Mouse (Mus musculus): ENCODE measurements around the gene Strip1. TPM values are rescaled to one million over a fixed set of nuclear protein-coding genes. Genes with fewer than 3 reads are reported as not detected.
A peak's percentile ranks its signal among the peaks of the same experiment; 100 is the strongest.

Gene Strip1
- polyA plus RNA-seq, 1 experiment from 2014 or later = 89.6 TPM

DNA sequence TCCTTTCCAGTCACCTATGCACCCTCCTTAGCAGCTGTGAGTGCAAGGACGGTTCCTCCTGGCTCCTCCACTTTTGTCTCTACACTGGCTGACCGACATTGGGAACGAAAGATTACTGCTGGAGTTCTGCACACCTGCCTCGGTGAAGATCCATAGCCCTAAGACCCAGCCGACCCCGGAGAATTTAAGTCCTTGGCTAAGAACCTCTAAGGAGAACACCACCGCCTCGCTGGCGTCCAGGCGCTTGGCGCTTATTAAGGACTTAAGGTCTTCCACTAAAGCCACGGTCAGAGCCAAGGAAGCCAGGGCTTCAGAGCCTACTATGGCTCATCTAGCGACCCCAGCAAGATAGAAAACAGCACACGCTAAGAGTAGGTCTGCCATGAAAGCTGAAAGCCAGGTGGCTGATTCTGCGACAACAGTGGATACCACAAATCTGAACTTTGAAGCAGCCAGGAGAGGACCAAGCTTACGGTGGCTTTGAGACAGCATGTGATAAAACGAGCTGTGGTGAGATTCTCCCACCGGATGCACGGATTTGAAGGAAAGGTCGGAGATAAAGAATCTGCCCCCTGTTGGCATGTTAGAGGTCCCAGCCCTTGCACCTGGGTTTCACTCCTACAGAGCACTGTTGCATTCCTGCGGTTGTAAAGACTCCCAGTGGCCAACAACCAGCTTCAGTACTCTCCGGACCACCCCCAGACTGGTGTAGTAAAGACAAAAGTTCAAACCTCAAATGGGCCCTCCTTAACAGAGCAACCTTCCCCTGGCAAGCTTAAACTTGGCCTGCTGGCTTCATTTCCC, 33.7 kb downstream of the Strip1 start:
- Histone ChIP-seq H3K9me3 (no peaks in the 10 kb centered on the region), H3K27ac (no peak overlapping the region), H3K27me3 (ENCODE audit: insufficient read depth, poor library complexity, severe bottlenecking) (peaks cover 98% of the 10 kb centered on the region), H3K36me3 (no peaks in the 10 kb centered on the region), H3K4me3 (no peak overlapping the region), H3K4me1 (replicated peaks) (peaks cover 35% of the 10 kb centered on the region)
- peak; percentile 45 for DNase-seq (ENCODE audit: low spot score)
- 3% methylated on average over 22 of the region's 22 CpGs for WGBS

DNA sequence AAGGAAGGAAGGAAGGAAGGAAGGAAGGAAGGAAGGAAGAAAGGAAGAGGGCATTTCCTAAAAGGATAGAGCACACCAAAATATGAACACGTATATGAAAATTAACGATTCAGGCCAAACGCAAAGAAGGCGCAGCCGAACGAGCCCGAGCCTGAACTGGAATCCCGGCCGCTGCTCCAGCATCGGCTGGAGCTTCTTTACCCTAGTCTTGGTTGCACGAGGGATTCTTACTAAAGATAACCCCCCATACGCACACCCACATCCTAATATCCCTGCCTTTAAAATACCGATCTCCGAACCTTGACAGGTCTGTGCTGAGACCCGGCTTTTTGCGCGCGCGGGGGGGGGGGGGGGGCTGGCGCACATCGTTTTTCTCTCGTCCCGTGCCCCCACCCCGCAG, 34.4 kb downstream of the Strip1 start:
- no peak for DNase-seq (ENCODE audit: low spot score)
- peaks cover 100% of the 10 kb centered on the region for H3K27me3 ChIP-seq (ENCODE audit: insufficient read depth, poor library complexity, severe bottlenecking)
- H3K36me3 ChIP-seq = no peaks in the 10 kb centered on the region
- H3K4me3 ChIP-seq = peak overlapping the region; percentile 56; the same call in 1 of the 2 replicates
- no peaks in the 10 kb centered on the region for H3K9me3 ChIP-seq
- under 1% methylated on average over 24 of the region's 24 CpGs for WGBS
- no peak overlapping the region for H3K27ac ChIP-seq
- H3K4me1 ChIP-seq (replicated peaks) = peaks cover 35% of the 10 kb centered on the region

DNA sequence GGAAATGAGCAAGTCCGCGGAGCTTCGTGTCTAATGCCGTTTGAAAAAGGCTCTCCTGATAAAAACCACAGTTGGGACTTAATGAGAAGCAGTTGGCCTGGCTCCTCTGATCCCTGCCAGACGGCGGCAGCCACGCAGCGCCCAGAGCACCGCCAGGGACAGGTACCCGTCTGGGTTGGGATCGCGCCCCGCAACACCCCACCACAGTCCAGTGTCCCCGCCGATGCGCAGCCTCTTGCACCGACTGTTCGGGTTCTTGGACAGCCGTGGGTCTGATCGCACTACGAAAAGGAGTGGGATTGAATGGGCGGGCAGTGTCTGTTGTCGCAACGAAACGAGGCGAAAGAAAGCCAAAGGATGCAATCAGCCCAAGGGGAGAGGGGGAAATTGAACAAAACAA, 34.9 kb downstream of the Strip1 start:
- WGBS = 1% methylated on average over 26 of the region's 26 CpGs
- Histone ChIP-seq H3K27ac (no peak overlapping the region; the same call in 1 of the 2 replicates), H3K4me1 (replicated peaks) (peaks cover 35% of the 10 kb centered on the region), H3K36me3 (no peaks in the 10 kb centered on the region), H3K27me3 (ENCODE audit: insufficient read depth, poor library complexity, severe bottlenecking) (peaks cover 100% of the 10 kb centered on the region), H3K9me3 (no peaks in the 10 kb centered on the region), H3K4me3 (peak overlapping the region; percentile 56)
- DNase-seq (ENCODE audit: low spot score) = peak; percentile 78

DNA sequence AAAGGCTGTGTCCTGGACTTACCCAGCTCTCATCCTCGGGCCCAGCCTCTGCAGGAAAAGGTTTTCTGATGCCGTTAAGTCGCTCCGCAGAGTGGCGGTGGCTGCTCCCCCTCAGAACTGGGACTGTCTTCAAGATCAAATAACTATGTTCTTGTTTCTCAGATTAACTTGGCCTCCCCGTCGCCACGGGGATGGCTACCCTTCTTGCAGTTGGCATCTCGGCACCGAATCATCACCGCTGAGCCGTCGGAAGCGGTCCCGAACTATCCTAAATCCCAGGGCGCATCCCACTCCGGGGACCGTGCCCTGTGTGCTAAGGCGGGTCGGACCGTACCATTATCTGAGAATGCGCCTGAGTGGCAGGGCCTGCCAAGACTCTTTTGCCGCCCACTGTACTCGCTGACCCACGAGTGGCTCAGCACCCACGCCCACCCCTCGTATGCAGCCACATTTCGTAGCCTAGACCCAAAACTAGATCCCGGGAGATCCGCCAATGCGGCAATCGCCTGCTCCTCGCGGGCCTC, 35.5 kb downstream of the Strip1 start:
- Histone ChIP-seq H3K27ac (no peak overlapping the region), H3K36me3 (no peaks in the 10 kb centered on the region), H3K4me1 (replicated peaks) (peaks cover 35% of the 10 kb centered on the region), H3K9me3 (no peaks in the 10 kb centered on the region), H3K27me3 (ENCODE audit: insufficient read depth, poor library complexity, severe bottlenecking) (peaks cover 99% of the 10 kb centered on the region), H3K4me3 (peak overlapping the region; percentile 56)
- DNase-seq (ENCODE audit: low spot score) = no peak
- WGBS = 1% methylated on average over 34 of the region's 34 CpGs

DNA sequence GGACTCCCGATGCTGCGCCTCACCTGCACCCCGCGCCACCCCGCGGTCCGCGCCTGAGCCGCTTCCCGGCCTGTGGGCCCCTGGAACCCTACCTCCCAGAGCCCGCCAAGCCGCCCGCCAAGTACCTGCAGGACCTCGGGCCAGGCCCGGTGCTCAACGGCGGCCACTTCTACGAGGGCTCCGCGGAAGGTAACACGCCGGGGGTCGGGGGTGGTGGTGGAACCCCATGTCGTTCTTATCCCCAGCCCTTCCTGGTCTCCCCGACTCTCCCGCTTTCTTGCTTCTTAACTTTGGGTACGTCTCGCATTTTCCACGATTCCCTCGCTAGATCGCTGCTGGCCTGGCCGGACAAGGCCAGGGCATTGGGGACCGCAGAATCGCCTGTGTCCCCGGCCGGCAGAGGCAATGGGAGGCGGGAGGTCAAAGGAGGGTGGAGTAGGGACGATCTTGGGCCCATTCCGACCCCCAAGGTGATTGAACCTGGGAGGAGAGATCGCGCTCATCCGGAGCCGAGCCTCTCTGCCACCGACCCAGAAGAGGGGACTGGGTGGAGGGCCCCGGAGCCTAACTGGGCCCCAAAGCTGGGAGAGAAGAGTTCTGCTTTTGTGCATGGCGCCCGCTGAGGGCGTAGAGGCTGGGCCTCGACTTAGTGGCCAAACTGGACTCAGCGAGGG, 36.1 kb downstream of the Strip1 start:
- 1% methylated on average over 50 of the region's 50 CpGs for WGBS
- Histone ChIP-seq H3K9me3 (no peaks in the 10 kb centered on the region), H3K4me3 (peak overlapping the region; percentile 56), H3K27ac (peak overlapping the region; percentile 69), H3K36me3 (no peaks in the 10 kb centered on the region), H3K27me3 (ENCODE audit: insufficient read depth, poor library complexity, severe bottlenecking) (peaks cover 96% of the 10 kb centered on the region), H3K4me1 (replicated peaks) (peaks cover 35% of the 10 kb centered on the region)
- peak; percentile 68 for DNase-seq (ENCODE audit: low spot score)

DNA sequence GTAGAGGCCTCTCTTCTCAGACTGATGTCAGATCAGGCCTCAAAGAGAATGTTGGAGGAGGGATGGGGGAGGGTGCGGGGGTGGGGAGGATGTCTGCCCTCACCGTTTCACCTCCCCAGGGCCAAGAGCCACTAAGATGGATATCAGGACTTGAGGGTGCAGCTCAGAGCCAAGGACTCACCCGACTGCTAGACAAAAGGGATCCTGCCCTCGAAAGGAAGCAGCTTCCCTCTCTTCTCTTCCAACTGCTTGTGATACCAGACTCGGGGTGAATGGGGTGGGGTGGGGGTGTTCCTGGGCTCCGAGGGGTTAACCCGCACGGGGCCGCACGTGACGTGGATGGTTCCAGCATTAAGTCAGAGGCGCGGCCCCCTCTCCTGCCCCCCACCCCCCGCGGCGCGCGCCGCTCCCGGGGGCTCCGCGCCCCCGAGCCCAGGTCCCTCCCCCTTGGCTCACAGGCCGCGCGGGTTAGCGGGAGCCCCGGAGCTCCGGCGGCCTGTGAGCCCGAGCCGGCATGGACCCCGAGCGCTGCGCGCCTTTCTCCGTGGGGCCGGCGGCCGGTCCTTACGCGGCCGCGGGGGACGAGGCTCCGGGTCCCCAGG, 36.7 kb downstream of the Strip1 start, which contains the start of gene Alx3:
Alx3 (plus strand) TSS at position 370 of the 602 bp plus-strand sequence.
- Histone ChIP-seq H3K36me3 (no peaks in the 10 kb centered on the region), H3K4me1 (replicated peaks) (peaks cover 31% of the 10 kb centered on the region), H3K27ac (peak within 1 kb of the TSS; percentile 69), H3K4me3 (peak within 1 kb of the TSS; percentile 56), H3K27me3 (ENCODE audit: insufficient read depth, poor library complexity, severe bottlenecking) (peaks cover 96% of the 10 kb centered on the region), H3K9me3 (no peaks in the 10 kb centered on the region)
- 1% methylated on average over 44 of the region's 46 CpGs for WGBS
- DNase-seq (ENCODE audit: low spot score) = peak; percentile 40

DNA sequence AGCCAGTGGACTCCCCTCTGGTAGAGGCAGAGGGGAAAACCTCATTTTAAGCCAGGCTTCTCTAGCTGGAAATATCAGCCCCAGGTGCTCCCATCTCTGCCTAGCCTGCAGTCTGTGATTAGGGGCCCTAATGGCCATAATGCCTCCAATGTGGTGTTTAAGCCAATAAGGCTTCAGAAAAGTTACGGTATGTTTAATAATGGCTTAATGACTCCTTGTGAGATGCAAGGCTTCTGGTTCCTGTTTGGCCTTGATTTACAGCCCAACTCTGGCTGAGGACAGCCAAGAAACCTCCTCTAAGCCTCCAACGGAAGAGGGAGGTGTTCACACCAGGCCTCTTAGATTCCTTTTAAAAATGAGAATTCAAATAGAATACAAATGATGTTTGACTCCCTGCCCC, 37.9 kb downstream of the Strip1 start:
- DNase-seq (ENCODE audit: low spot score) = no peak
- no peaks in the 10 kb centered on the region for H3K9me3 ChIP-seq
- H3K27me3 ChIP-seq (ENCODE audit: insufficient read depth, poor library complexity, severe bottlenecking) = peaks cover 96% of the 10 kb centered on the region
- no peak overlapping the region for H3K27ac ChIP-seq
- H3K4me3 ChIP-seq = no peak overlapping the region
- WGBS = 45% methylated on average over 2 of the region's 2 CpGs
- peaks cover 30% of the 10 kb centered on the region for H3K4me1 ChIP-seq (replicated peaks)
- no peaks in the 10 kb centered on the region for H3K36me3 ChIP-seq

DNA sequence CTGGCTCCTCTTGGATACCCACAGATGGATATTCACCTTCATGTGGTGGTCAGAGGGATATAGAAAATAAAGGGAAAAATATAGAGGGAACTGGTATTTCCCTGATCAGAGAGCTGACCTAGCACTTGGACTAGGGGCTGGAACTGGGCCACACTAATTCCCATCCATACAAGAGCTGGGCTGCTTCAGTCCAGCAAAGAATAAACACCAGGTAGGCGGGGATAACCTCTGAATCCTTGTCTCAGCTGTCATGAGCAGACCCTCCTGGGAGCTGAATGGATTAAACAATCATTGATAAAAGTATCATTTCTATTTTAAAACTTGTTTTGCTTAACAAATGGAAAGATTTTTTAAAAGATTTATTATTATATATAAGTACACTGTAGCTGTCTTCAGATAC, 39.9 kb downstream of the Strip1 start:
- no peaks in the 10 kb centered on the region for H3K9me3 ChIP-seq
- H3K4me3 ChIP-seq = no peak overlapping the region
- WGBS = 63% methylated on average over 1 of the region's 1 CpGs
- H3K27me3 ChIP-seq (ENCODE audit: insufficient read depth, poor library complexity, severe bottlenecking) = peaks cover 96% of the 10 kb centered on the region
- H3K4me1 ChIP-seq (replicated peaks) = peaks cover 23% of the 10 kb centered on the region
- H3K36me3 ChIP-seq = no peaks in the 10 kb centered on the region
- no peak overlapping the region for H3K27ac ChIP-seq
- no peak for DNase-seq (ENCODE audit: low spot score)

DNA sequence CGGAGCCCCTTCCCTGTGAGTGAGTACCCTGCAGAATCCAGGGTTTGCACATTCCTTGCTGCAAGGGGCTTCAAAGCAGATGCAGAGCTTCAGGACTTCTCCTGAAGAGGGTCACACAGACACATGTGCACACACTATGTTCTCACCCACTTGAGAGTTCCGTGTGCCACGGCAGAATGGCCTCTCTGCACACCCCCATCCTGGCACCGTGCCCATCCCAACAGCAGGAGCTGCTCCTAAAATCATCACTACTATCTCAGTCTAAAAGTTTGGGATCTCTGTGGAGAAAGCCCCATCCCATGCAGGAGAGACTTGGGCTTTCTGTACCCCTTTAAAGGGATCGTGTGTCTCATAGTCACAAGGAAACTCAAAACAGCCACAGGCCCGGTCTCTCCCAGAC, 45.0 kb downstream of the Strip1 start:
- H3K27me3 ChIP-seq (ENCODE audit: insufficient read depth, poor library complexity, severe bottlenecking) = peaks cover 96% of the 10 kb centered on the region
- no peak overlapping the region for H3K4me3 ChIP-seq
- no peak overlapping the region for H3K27ac ChIP-seq
- no peaks in the 10 kb centered on the region for H3K9me3 ChIP-seq
- 80% methylated on average over 6 of the region's 6 CpGs for WGBS
- peaks cover 14% of the 10 kb centered on the region for H3K4me1 ChIP-seq (replicated peaks)
- no peaks in the 10 kb centered on the region for H3K36me3 ChIP-seq
- DNase-seq (ENCODE audit: low spot score) = no peak

DNA sequence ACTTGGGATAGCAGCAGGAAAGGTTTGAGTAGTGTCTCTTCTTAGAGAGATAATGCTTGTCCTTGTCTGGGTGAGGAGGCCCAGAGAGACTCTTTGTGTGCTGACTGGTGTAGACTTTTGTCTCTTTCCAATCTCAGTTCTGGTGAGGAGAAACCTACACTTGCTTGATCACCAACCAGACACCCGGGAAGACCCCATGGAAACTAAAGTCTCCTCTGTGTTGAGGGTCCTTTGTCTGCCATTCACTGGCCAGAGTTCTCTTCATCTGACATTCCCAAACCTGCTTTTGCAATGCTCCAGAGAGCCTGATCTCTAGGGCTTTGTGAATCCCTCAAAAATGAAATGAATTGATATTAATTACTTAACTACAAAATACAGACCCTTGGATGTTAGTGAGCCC, 47.6 kb downstream of the Strip1 start:
- H3K4me3 ChIP-seq = no peak overlapping the region
- 3% methylated on average over 1 of the region's 1 CpGs for WGBS
- DNase-seq (ENCODE audit: low spot score) = no peak
- peaks cover 14% of the 10 kb centered on the region for H3K4me1 ChIP-seq (replicated peaks)
- no peaks in the 10 kb centered on the region for H3K9me3 ChIP-seq
- H3K36me3 ChIP-seq = no peaks in the 10 kb centered on the region
- H3K27ac ChIP-seq = no peak overlapping the region
- H3K27me3 ChIP-seq (ENCODE audit: insufficient read depth, poor library complexity, severe bottlenecking) = peaks cover 100% of the 10 kb centered on the region

DNA sequence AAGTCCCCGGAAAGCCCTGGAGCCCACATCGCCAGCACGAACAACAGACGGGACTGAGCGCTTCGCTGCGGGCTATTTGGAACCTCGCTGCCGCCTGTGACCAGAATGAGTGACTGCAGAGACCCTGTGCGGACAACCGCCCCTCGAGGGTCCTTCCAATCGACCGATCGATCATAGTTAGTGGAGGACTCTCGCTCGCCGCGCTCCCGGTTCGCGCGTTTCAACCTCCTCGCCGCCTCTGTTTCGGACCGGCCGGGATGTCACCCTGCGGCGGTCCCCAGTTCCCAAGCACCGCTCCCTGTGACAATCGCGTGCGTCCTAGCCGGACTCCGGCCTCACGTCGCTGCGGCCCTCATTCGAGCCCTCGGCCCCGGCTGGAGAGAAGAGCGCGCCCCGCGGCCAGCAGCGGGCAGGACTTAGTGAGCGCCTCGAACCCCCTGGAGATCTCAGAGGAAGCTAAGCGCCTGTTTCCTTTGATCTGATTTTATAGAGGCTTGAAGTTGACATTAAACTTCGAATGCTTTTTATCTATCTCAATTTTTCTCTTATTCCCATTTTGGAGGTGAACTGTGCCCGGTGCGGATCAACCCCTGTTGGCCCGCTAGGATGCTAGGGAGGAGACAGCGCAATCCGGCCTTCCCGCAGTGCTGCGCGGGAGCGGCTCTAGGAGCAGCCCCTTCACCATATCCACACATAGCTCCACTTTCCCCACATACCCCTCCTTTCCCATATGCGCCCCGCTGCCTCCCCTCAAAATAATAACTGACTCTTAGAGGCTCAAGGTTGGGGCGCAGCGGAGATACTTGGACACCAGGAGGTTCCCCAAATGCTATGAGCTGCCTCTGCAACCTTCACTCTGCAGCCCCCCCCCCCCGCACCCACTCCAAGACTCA, 48.4 kb downstream of the Strip1 start:
- H3K4me1 ChIP-seq (replicated peaks) = peaks cover 15% of the 10 kb centered on the region
- peak; percentile 66 for DNase-seq (ENCODE audit: low spot score)
- H3K36me3 ChIP-seq = no peaks in the 10 kb centered on the region
- no peaks in the 10 kb centered on the region for H3K9me3 ChIP-seq
- WGBS = under 1% methylated on average over 65 of the region's 65 CpGs
- H3K4me3 ChIP-seq = peak overlapping the region; percentile 43
- no peak overlapping the region for H3K27ac ChIP-seq
- H3K27me3 ChIP-seq (ENCODE audit: insufficient read depth, poor library complexity, severe bottlenecking) = peaks cover 100% of the 10 kb centered on the region

Measured in hindbrain, embryonic 10.5 days (tissue).